ENCODE assay signal across 8 mouse cellular contexts in the genomic region with DNA sequence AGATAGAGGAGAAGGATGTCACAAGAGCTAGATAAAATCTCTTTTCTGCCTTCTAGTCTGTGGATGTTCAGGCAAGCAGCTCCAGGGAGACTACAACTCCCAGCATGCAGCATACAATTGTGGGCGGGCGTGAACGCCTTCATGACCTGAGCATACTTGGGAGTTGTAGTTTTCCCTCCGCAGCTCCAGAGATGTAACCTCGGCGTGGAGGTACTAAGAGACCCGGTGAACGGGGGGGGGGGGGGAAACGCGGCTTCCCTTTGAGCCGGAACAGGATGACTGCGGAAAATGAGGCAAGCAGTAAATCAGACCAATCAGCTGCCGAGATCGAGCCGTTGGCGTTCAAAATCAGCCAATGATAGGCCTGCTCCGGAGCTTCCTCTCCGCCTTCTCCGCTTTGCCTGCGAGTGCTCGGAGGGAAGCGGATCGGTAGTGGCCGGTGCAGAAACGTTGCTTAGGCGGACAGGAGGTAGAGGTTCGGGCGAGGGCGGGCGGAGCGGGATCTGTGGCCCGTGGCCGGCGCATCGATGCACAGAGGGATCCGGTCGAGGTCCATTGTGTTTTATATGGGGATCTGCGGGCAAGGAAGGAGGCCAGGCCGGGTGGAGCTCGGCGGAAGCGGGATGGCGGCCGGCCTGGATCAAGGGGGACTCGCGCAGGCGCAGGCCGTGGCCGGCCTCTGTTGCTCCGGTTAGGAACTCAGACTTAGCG. TPM values are rescaled to one million over a fixed set of nuclear protein-coding genes. Genes with fewer than 3 reads are reported as not detected.
DNase-seq lines count a peak whose midpoint lies in the region; ATAC-seq lines count a peak whose summit lies in the region.

Gene Bub3, plus strand, starts transcription at position 237 of the 711 bp plus-strand sequence.

- H3K27me3 ChIP-seq in hindbrain, embryonic 15.5 days = peaks cover 34% of the 10 kb centered on the region

- H3K4me2 ChIP-seq in hindbrain, embryonic 15.5 days = peak within 1 kb of the TSS; percentile 70

- peak; percentile 95 for ATAC-seq in hindbrain, embryonic 15.5 days (ENCODE audit: low FRiP score, low read depth)

- H3K27ac ChIP-seq in hindbrain, embryonic 15.5 days (replicated peaks) = peak within 1 kb of the TSS; percentile 93

- peak within 1 kb of the TSS; percentile 72 for H3K4me3 ChIP-seq in hindbrain, embryonic 15.5 days

- peaks cover 16% of the 10 kb centered on the region for H3K36me3 ChIP-seq in hindbrain, embryonic 15.5 days

- peaks cover 19% of the 10 kb centered on the region for H3K4me1 ChIP-seq in hindbrain, embryonic 15.5 days (replicated peaks)

- under 1% methylated on average over 48 of the region's 51 CpGs for WGBS in hindbrain, embryonic 15.5 days

- DNase-seq in T-cell, adult 2 months (ENCODE audit: low spot score) = peak; percentile 93
- DNase-seq in cerebellum, postnatal 36 days = peak; percentile 89 to 91
- DNase-seq in frontal cortex, postnatal 36 days (ENCODE audit: low spot score in 2 of 2) = peak; percentile 91 to 95
- DNase-seq in left cerebral cortex, adult 11 months (ENCODE audit: low spot score) = peak; percentile 92
- DNase-seq in lung, postnatal 4 days = peak; percentile 92 to 95
- DNase-seq in retina, postnatal 7 days (ENCODE audit: low read depth, low spot score) = peak; percentile 91
- peak; percentile 80 for DNase-seq in urinary bladder, adult 2 months (ENCODE audit: low spot score)

- H3K9ac ChIP-seq in hindbrain, embryonic 15.5 days = peak within 1 kb of the TSS; percentile 68

- H3K9me3 ChIP-seq in hindbrain, embryonic 15.5 days = no peaks in the 10 kb centered on the region

RNA-seq across cellular contexts. Expression of gene Bub3, which starts in this region (rescaled TPM):
- polyA plus RNA-seq in hindbrain, embryonic 15.5 days (2015; fragmentation: Nextera tagmentation; extraction: Ambion mirVana) = 158 and 164 TPM in 2 replicates
- polyA plus RNA-seq in urinary bladder, adult 2 months (2012; rRNA removed) = 63.7 and 77.0 TPM in 2 replicates

Comparison
In these comparisons a context has a peak if more than half of its experiments do, and no peak if none do; other contexts are left out.
1. Peak in every context shown above with its lines: DNase-seq, ATAC-seq, H3K4me3 ChIP-seq and H3K27ac ChIP-seq.